Mouse (Mus musculus) lung, embryonic 15.5 days (tissue): ENCODE results near the gene Dnajb12. TPM values are rescaled to one million over a fixed set of nuclear protein-coding genes. Genes with fewer than 3 reads are reported as not detected.

Experiments
- ATAC-seq: fragments of 200-750 bp; cut with Nextera tagmentation; 2 replicates; pipeline ENCODE4 v1.8.0; 2017; ENCODE audit warnings: moderate number of reproducible peaks, borderline replicate concordance; ENCODE audit not compliant: low FRiP score, low TSS enrichment; ENCODE audit errors: extremely low read depth
- H3K27ac ChIP-seq: fragments of 300-500 bp; sonication (generic); 2 replicates; pipeline ENCODE4 v1.5.1; 2015; ENCODE audit warnings: moderate library complexity, mild to moderate bottlenecking, inconsistent platforms
- H3K27me3 ChIP-seq: fragments of 300-500 bp; sonication (generic); 2 replicates; pipeline ENCODE4 v1.6.1; 2015; ENCODE audit warnings: inconsistent platforms
- H3K36me3 ChIP-seq: fragments of 300-500 bp; sonication (generic); 2 replicates; pipeline ENCODE4 v1.6.1; 2015; ENCODE audit warnings: inconsistent platforms
- H3K4me1 ChIP-seq: fragments of 300-500 bp; sonication (generic); 2 replicates; pipeline ENCODE4 v1.6.1; 2015; ENCODE audit warnings: inconsistent platforms
- H3K4me2 ChIP-seq: fragments of 300-500 bp; sonication (generic); 2 replicates; pipeline ENCODE4 v1.6.1; 2015; ENCODE audit warnings: inconsistent platforms, mild to moderate bottlenecking, moderate library complexity
- H3K4me3 ChIP-seq: fragments of 300-500 bp; sonication (generic); 2 replicates; pipeline ENCODE4 v1.5.1; 2015; ENCODE audit warnings: mild to moderate bottlenecking, inconsistent platforms
- H3K9ac ChIP-seq: fragments of 300-500 bp; sonication (generic); 2 replicates; pipeline ENCODE4 v1.6.1; 2015; ENCODE audit warnings: inconsistent platforms
- H3K9me3 ChIP-seq: fragments of 300-500 bp; sonication (generic); 2 replicates; pipeline ENCODE4 v1.6.1; 2016; ENCODE audit warnings: inconsistent platforms
- WGBS: fragments of 180-500 bp; shearing (Covaris S2); methylation state at CpG from one replicate; pipeline ENCODE4 v1.1.7; 2015; 5-methylcytosine and 5-hydroxymethylcytosine counted together
- polyA plus RNA-seq: library from polyadenylated mRNA; unstranded; fragments of >200 nt; fragmentation: Nextera tagmentation; extraction: Ambion mirVana; gene quantifications from 2 replicates; pipeline ENCODE4 v1.2.1, GENCODE M21; 2015

The Dnajb12 gene
- polyA plus RNA-seq, 1 experiment from 2014 or later: 24.1 TPM

GRCm38 (mm10) chr10:59947296-59948073 is 68.1 kb downstream of the Dnajb12 start:
- ATAC-seq: no peak
- 59% methylated on average over 7 of the region's 7 CpGs for WGBS
- no peak overlapping the region for H3K4me3 ChIP-seq
- H3K9ac ChIP-seq: no peak overlapping the region
- H3K4me2 ChIP-seq: no peak overlapping the region
- peak overlapping the region; percentile 90 for H3K27ac ChIP-seq
- no peaks in the 10 kb centered on the region for H3K27me3 ChIP-seq
- no peaks in the 10 kb centered on the region for H3K9me3 ChIP-seq
- H3K36me3 ChIP-seq: peaks cover 5% of the 10 kb centered on the region; the same call in 1 of the 2 replicates
- H3K4me1 ChIP-seq: peaks cover 57% of the 10 kb centered on the region

DNA sequence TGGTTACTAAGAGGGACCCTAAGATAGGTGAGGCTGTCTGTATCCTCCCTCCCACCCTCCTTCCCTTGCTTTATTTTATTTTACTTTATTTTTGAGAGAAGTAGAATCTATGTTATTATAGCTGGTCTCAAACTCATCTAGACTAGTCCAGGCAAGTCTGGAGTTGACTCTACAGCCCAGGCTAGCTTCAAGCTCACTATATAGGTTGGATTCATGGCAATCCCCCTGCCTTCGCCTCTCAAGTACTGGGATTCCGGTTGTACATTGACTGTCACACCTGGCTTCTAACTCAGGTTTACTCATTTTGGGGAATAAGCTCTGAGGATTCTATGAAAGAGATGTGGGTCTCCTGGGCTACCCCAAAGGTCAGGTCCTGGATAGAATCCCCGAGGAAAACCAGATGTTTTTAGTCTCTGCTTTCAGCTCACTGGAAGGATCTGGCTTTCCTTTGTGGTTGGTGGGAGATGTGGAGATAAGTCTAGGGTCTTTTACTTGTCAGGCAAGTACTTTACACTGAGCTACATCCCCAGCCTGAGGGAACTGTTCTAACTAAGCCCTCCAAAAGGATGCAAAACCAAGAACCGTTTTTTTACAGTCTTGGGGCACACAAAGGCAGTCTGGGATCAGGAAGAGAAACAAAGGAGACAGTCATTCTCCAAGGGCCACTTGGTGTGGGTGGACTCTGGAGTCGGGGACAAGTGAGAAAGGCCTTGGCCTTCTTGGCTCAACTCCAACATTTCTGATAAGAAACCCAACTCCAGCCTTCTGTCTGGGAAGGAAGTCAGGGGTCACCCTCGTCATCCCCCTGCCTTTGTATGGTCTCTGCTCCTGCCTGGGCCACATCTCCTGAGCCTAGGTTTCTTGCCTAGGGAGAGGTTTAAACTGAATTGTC is 69.3 kb downstream of the Dnajb12 start:
- Histone ChIP-seq H3K4me1 (peaks cover 54% of the 10 kb centered on the region), H3K36me3 (peaks cover 5% of the 10 kb centered on the region; the same call in 1 of the 2 replicates), H3K4me3 (no peak overlapping the region), H3K9ac (no peak overlapping the region), H3K27me3 (no peaks in the 10 kb centered on the region), H3K4me2 (peak overlapping the region; percentile 86), H3K9me3 (no peaks in the 10 kb centered on the region), H3K27ac (peak overlapping the region; percentile 90)
- WGBS: 34% methylated on average over 6 of the region's 6 CpGs
- no peak for ATAC-seq

Other genes with a start within 250 kb of the Dnajb12 start
- 72.2 and 72.3 TPM in 2 replicates for gene Micu1, start 177.1 kb upstream of the Dnajb12 start, polyA plus RNA-seq
- gene Ddit4, start 72.3 kb downstream of the Dnajb12 start, polyA plus RNA-seq: 43.2 and 49.6 TPM in 2 replicates
- 42.4 and 45.2 TPM in 2 replicates for gene Ascc1, start 123.2 kb downstream of the Dnajb12 start, polyA plus RNA-seq
- 109 and 112 TPM in 2 replicates for gene Anapc16, start 123.6 kb downstream of the Dnajb12 start, polyA plus RNA-seq
- gene Spock2, start 226.7 kb downstream of the Dnajb12 start, polyA plus RNA-seq: 2.2 and 4.4 TPM in 2 replicates